Comparison of ENCODE assay signal across 9 mouse cellular contexts in the genomic region with DNA sequence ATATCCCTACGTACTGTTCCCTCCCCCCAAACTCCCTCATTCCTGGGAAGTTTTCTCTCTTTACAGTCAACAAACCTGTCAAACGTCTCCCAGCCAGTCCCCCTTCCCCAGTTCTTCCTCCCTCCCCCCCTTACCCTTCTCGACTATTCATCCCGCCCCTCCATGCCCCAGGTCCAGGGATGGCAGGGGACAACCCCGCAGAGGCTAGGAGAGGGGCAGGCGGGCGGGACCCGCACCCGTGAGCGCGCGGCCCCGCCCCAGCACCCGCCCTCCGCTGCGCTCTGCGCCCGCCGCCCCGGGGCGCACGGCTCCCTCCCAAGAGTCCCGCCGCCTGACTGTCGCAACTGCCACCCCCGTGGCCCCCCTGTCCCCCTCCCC. TPM values are rescaled to one million over a fixed set of nuclear protein-coding genes. Genes with fewer than 3 reads are reported as not detected.
DNase-seq lines count a peak whose midpoint lies in the region; ATAC-seq and TF ChIP-seq lines count a peak whose summit lies in the region.
"Had no signal": no experiment of that assay in that cellular context is flagged by ENCODE, and none has a peak within 500 bp of the region (broad histone marks: within the 10 kb centered on the region; RNA-seq: fewer than 3 reads in every experiment).

No protein-coding gene starts in this region.

- no peak for TF ChIP-seq CTCF in kidney, postnatal 0 days (IDR thresholded peaks at IDR 0.05; ENCODE audit: low read depth)

- H3K4me1 ChIP-seq in kidney, postnatal 0 days (replicated peaks; ENCODE audit: insufficient read depth, low read length): peaks cover 19% of the 10 kb centered on the region
- peaks cover 57% of the 10 kb centered on the region for H3K4me1 ChIP-seq in forebrain, embryonic 10.5 days
- H3K4me1 ChIP-seq in limb, embryonic 11.5 days (ENCODE audit: control insufficient read depth, insufficient read depth, low read length): peaks cover 8% of the 10 kb centered on the region; the same call in 1 of the 2 replicates
- peaks cover 11% of the 10 kb centered on the region; the same call in 1 of the 2 replicates for H3K4me1 ChIP-seq in neural tube, embryonic 14.5 days (ENCODE audit: control insufficient read depth, insufficient read depth, low read length)

- H3K27ac ChIP-seq in kidney, postnatal 0 days: no peak overlapping the region
- 0 out of 2 replicates have a peak overlapping the region, but pooled peaks have one; percentile 48 for H3K27ac ChIP-seq in forebrain, embryonic 10.5 days
- H3K27ac ChIP-seq in limb, embryonic 11.5 days (replicated peaks; ENCODE audit: low read depth, low read length): no peak overlapping the region
- no peak overlapping the region for H3K27ac ChIP-seq in neural tube, embryonic 14.5 days (ENCODE audit: low read depth, low read length)

- H3K27me3 ChIP-seq in kidney, postnatal 0 days (ENCODE audit: insufficient read depth, low read length): peaks cover 40% of the 10 kb centered on the region
- peaks cover 100% of the 10 kb centered on the region for H3K27me3 ChIP-seq in forebrain, embryonic 10.5 days (ENCODE audit: poor library complexity, severe bottlenecking)
- peaks cover 65% of the 10 kb centered on the region for H3K27me3 ChIP-seq in limb, embryonic 11.5 days (ENCODE audit: control insufficient read depth, insufficient read depth, low read length)
- peaks cover 47% of the 10 kb centered on the region for H3K27me3 ChIP-seq in neural tube, embryonic 14.5 days (ENCODE audit: control insufficient read depth, insufficient read depth, low read length)

- H3K9ac ChIP-seq in kidney, postnatal 0 days (ENCODE audit: low read depth, low read length): 0 out of 2 replicates have a peak overlapping the region, but pooled peaks have one; percentile 31
- H3K9ac ChIP-seq in limb, embryonic 11.5 days (ENCODE audit: low read length): 0 out of 2 replicates have a peak overlapping the region, but pooled peaks have one; percentile 4
- peak overlapping the region; percentile 50; the same call in 1 of the 2 replicates for H3K9ac ChIP-seq in neural tube, embryonic 14.5 days (replicated peaks; ENCODE audit: low read depth, low read length)

- H3K4me2 ChIP-seq in kidney, postnatal 0 days (ENCODE audit: low read length): peak overlapping the region; percentile 89
- H3K4me2 ChIP-seq in limb, embryonic 11.5 days (ENCODE audit: low read depth, severe bottlenecking): peak overlapping the region; percentile 78
- peak overlapping the region; percentile 76 for H3K4me2 ChIP-seq in neural tube, embryonic 14.5 days (ENCODE audit: low read depth, low read length)

- peak overlapping the region; percentile 44 for H3K4me3 ChIP-seq in kidney, postnatal 0 days (replicated peaks; ENCODE audit: low read depth, low read length)
- H3K4me3 ChIP-seq in forebrain, embryonic 10.5 days: peak overlapping the region; percentile 60
- peak overlapping the region; percentile 36 for H3K4me3 ChIP-seq in limb, embryonic 11.5 days (ENCODE audit: low read depth, low read length)
- peak overlapping the region; percentile 36 for H3K4me3 ChIP-seq in neural tube, embryonic 14.5 days (ENCODE audit: low read depth, low read length)

- DNase-seq in kidney, postnatal 0 days (ENCODE audit: low spot score): no peak
- DNase-seq in kidney, adult 18-20 months: no peak
- no peak for DNase-seq in forebrain, embryonic 10.5 days (ENCODE audit: extremely low spot score, low spot score)
- no peak for DNase-seq in limb, embryonic 11.5 days (ENCODE audit: low spot score)
- DNase-seq in urinary bladder, adult 2 months (ENCODE audit: low spot score): no peak
- DNase-seq in gastrocnemius, adult 8-10 months (ENCODE audit: low spot score in 2 of 2): no peak
- no peak for DNase-seq in lung, postnatal 10 days

- H3K36me3 ChIP-seq in kidney, postnatal 0 days (ENCODE audit: insufficient read depth, low read length): no peaks in the 10 kb centered on the region
- no peaks in the 10 kb centered on the region for H3K36me3 ChIP-seq in forebrain, embryonic 10.5 days (replicated peaks)
- H3K36me3 ChIP-seq in limb, embryonic 11.5 days (ENCODE audit: control insufficient read depth, insufficient read depth, low read length): no peaks in the 10 kb centered on the region
- H3K36me3 ChIP-seq in neural tube, embryonic 14.5 days (ENCODE audit: control insufficient read depth, insufficient read depth, low read length): no peaks in the 10 kb centered on the region

- H3K9me3 ChIP-seq in kidney, postnatal 0 days (replicated peaks; ENCODE audit: low read length): no peaks in the 10 kb centered on the region
- H3K9me3 ChIP-seq in forebrain, embryonic 10.5 days: no peaks in the 10 kb centered on the region
- no peaks in the 10 kb centered on the region for H3K9me3 ChIP-seq in limb, embryonic 11.5 days (ENCODE audit: control insufficient read depth, low read length)
- no peaks in the 10 kb centered on the region for H3K9me3 ChIP-seq in neural tube, embryonic 14.5 days (ENCODE audit: control insufficient read depth, low read length)

- 0% methylated on average over 25 of the region's 26 CpGs for WGBS in kidney, postnatal 0 days
- WGBS in forebrain, embryonic 10.5 days: 0% methylated on average over 26 of the region's 26 CpGs
- 0% methylated on average over 9 of the region's 26 CpGs for WGBS in limb, embryonic 11.5 days
- 2% methylated on average over 10 of the region's 26 CpGs for WGBS in neural tube, embryonic 14.5 days

- no peak for ATAC-seq in kidney, postnatal 0 days (replicated peaks; ENCODE audit: low FRiP score, low read depth)
- ATAC-seq in limb, embryonic 11.5 days (ENCODE audit: insufficient number of reproducible peaks, low FRiP score, low TSS enrichment, low read depth): peak; percentile 52; the same call in 1 of the 2 replicates
- no peak for ATAC-seq in neural tube, embryonic 14.5 days (ENCODE audit: low read depth)

RNA-seq across cellular contexts. Expression of a gene that starts 0.2 kb away (rescaled TPM):
- polyA plus RNA-seq in kidney, postnatal 0 days (2015; fragmentation: Nextera tagmentation; extraction: Ambion mirVana): 1.9 and 2.2 TPM in 2 replicates
- polyA plus RNA-seq in forebrain, embryonic 10.5 days (2016; fragmentation: Nextera tagmentation; extraction: Ambion mirVana): 9.1 and 10.6 TPM in 2 replicates
- 21.2 and 27.4 TPM in 2 replicates for polyA plus RNA-seq in limb, embryonic 11.5 days (2014; fragmentation: Nextera tagmentation; extraction: Ambion mirVana)
- 8.4 TPM in 1 of 2 replicates, not detected in the other for polyA plus RNA-seq in neural tube, embryonic 14.5 days (2014; fragmentation: Nextera tagmentation; extraction: Ambion mirVana)
- polyA plus RNA-seq in urinary bladder, adult 2 months (2012; rRNA removed): 2.3 and 2.6 TPM in 2 replicates
- total RNA-seq in gastrocnemius, adult 8-10 months (2022): under 1 TPM in 3 of 4 experiments, not detected in 1; 0.27 to 0.72 (median 0.48) TPM
- total RNA-seq: common myeloid progenitor, adult 5-6 weeks had no signal

RNA-seq across cellular contexts. Expression of a gene that starts 19.9 kb away (rescaled TPM):
- polyA plus RNA-seq in kidney, postnatal 0 days (2015; fragmentation: Nextera tagmentation; extraction: Ambion mirVana): 0.91 and 1.0 TPM in 2 replicates
- polyA plus RNA-seq in forebrain, embryonic 10.5 days (2016; fragmentation: Nextera tagmentation; extraction: Ambion mirVana): 0.65 and 0.92 TPM in 2 replicates
- polyA plus RNA-seq in limb, embryonic 11.5 days (2014; fragmentation: Nextera tagmentation; extraction: Ambion mirVana): 1.4 and 1.6 TPM in 2 replicates
- polyA plus RNA-seq in neural tube, embryonic 14.5 days (2014; fragmentation: Nextera tagmentation; extraction: Ambion mirVana): not detected in 2 replicates
- 0.94 and 1.4 TPM in 2 replicates for polyA plus RNA-seq in urinary bladder, adult 2 months (2012; rRNA removed)
- under 1 TPM in 1 of 4 experiments, not detected in 3; 0.16 TPM for total RNA-seq in gastrocnemius, adult 8-10 months (2022)
- total RNA-seq: common myeloid progenitor, adult 5-6 weeks had no signal

RNA-seq across cellular contexts. Expression of a gene that starts 22.4 kb away (rescaled TPM):
- polyA plus RNA-seq in kidney, postnatal 0 days (2015; fragmentation: Nextera tagmentation; extraction: Ambion mirVana): 0.07 and 0.27 TPM in 2 replicates
- 0.20 TPM in 1 of 2 replicates, not detected in the other for polyA plus RNA-seq in forebrain, embryonic 10.5 days (2016; fragmentation: Nextera tagmentation; extraction: Ambion mirVana)
- not detected in 2 replicates for polyA plus RNA-seq in limb, embryonic 11.5 days (2014; fragmentation: Nextera tagmentation; extraction: Ambion mirVana)
- 0.23 TPM in 1 of 2 replicates, not detected in the other for polyA plus RNA-seq in neural tube, embryonic 14.5 days (2014; fragmentation: Nextera tagmentation; extraction: Ambion mirVana)
- polyA plus RNA-seq in urinary bladder, adult 2 months (2012; rRNA removed): 0.63 and 0.76 TPM in 2 replicates
- total RNA-seq in gastrocnemius, adult 8-10 months (2022): 100 to 1,000 TPM in 3 of 4 experiments, 10 to 100 TPM in 1; 76.0 to 167 (median 125) TPM
- total RNA-seq: common myeloid progenitor, adult 5-6 weeks had no signal

RNA-seq across cellular contexts. Expression of a gene that starts 58.1 kb away (rescaled TPM):
- polyA plus RNA-seq in kidney, postnatal 0 days (2015; fragmentation: Nextera tagmentation; extraction: Ambion mirVana): 10.3 and 10.8 TPM in 2 replicates
- polyA plus RNA-seq in forebrain, embryonic 10.5 days (2016; fragmentation: Nextera tagmentation; extraction: Ambion mirVana): 10.4 and 11.5 TPM in 2 replicates
- 16.0 and 19.8 TPM in 2 replicates for polyA plus RNA-seq in limb, embryonic 11.5 days (2014; fragmentation: Nextera tagmentation; extraction: Ambion mirVana)
- 1.2 and 2.9 TPM in 2 replicates for polyA plus RNA-seq in neural tube, embryonic 14.5 days (2014; fragmentation: Nextera tagmentation; extraction: Ambion mirVana)
- polyA plus RNA-seq in urinary bladder, adult 2 months (2012; rRNA removed): 67.0 and 71.9 TPM in 2 replicates
- total RNA-seq in gastrocnemius, adult 8-10 months (2022): 10 to 100 TPM; 44.3 to 72.8 (median 67.1) TPM
